Mouse (Mus musculus): ENCODE data around the gene Gm28038. TPM values are rescaled to one million over a fixed set of nuclear protein-coding genes. Genes with fewer than 3 reads are reported as not detected.

The Gm28038 gene
- total and polyA plus RNA-seq, 3 experiments, result 2.6 to 6.3 TPM; not detected in 1

DNA sequence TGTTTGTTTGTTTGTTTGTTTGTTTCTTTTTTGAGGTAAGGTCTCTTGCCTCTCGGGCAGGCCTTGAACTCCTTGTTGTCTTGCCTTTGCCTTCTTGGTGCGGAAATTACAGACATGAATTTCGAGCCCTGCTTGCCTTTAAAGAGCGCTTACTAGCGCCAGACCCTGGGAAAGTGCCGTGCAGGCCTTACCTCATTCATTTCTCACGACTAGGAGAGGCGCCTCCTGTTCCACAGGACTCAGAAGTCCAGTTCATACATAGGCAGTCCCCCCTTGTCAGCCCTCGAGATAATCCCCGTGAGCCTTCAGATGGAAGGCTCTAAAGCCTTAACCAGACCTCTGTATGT, 6.2 kb downstream of the Gm28038 start:
- intact Hi-C loops (cut with DNase I), result loop anchor here (5.0 kb wide), 2 partner anchors 115 to 155 kb away; partner anchors contain the start of genes Endog and Tbc1d13
- no peak for TF ChIP-seq EP300 (IDR thresholded peaks at IDR 0.05; ENCODE audit: insufficient read depth, low read depth, low read length)
- no peaks in the 10 kb centered on the region for H3K36me3 ChIP-seq (ENCODE audit: control insufficient read depth, insufficient read depth, low read length)
- peak overlapping the region; percentile 78 for H3K27ac ChIP-seq
- peaks cover 1% of the 10 kb centered on the region for H3K79me2 ChIP-seq (replicated peaks; ENCODE audit: control insufficient read depth, insufficient read depth, low read length)
- H3K4me1 ChIP-seq (ENCODE audit: control insufficient read depth, insufficient read depth, low read length), result peaks cover 2% of the 10 kb centered on the region; the same call in 1 of the 2 replicates
- H3K4me3 ChIP-seq, result peak overlapping the region; percentile 89
- no peaks in the 10 kb centered on the region for H3K27me3 ChIP-seq (ENCODE audit: control insufficient read depth, insufficient read depth, low read length)
- DNase-seq, result no peak
- no peak overlapping the region; the same call in 1 of the 2 replicates for H3K9ac ChIP-seq (ENCODE audit: low read depth, low read length)
- under 1% methylated on average over 10 of the region's 10 CpGs for WGBS

DNA sequence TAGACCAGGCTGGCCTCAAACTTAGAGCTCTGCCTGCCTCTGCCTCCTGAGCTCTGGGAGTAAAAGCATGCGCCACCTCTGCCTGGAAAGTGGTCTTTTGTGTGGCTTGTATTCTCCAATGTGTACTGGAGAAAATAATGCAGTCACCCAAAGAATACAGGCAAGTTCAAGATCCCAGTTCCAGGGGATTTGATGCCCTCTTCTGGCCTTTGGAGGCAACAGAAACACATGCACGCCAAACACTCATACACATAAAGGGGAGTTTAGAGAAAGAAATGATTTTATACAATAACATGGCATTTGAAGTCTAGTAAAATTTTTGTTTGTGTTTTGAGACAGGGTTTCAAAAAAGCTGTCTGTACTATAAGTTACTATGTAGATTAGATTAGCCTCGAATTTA, 18.7 kb downstream of the Gm28038 start:
- no peak for DNase-seq
- Histone ChIP-seq H3K4me1 (ENCODE audit: control insufficient read depth, insufficient read depth, low read length) (no peaks in the 10 kb centered on the region), H3K4me3 (no peak overlapping the region), H3K36me3 (ENCODE audit: control insufficient read depth, insufficient read depth, low read length) (no peaks in the 10 kb centered on the region), H3K27me3 (ENCODE audit: control insufficient read depth, insufficient read depth, low read length) (no peaks in the 10 kb centered on the region), H3K79me2 (replicated peaks; ENCODE audit: control insufficient read depth, insufficient read depth, low read length) (no peaks in the 10 kb centered on the region), H3K9ac (ENCODE audit: low read depth, low read length) (no peak overlapping the region), H3K27ac (no peak overlapping the region)
- WGBS, result 70% methylated on average over 3 of the region's 3 CpGs
- intact Hi-C loops (cut with DNase I), result no loop called here
- TF ChIP-seq CTCF (IDR thresholded peaks at IDR 0.05), result peak; percentile 64
- TF ChIP-seq POLR2A (IDR thresholded peaks at IDR 0.05; ENCODE audit: insufficient read depth, low read depth, low read length), result no peak

DNA sequence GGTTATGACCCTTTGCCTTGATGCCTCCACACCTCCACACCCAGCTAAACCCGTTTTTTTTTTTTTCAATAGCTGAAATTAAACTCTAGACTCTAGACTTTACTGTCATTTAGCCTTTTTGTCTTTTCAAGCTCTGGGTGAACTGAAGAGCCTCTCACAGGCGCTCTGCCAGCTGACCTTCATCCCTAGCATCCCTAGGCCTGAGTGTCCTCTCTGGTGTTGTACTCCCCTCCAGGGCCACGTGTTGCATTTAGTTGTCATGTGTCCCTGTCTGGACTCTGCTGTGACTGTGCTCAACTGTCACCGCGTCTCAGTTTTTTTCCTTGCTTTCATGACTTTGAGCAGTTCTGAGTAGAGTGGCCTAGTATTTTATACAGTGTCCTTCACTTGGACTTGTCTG, 19.1 kb downstream of the Gm28038 start:
- Histone ChIP-seq H3K9ac (ENCODE audit: low read depth, low read length) (no peak overlapping the region), H3K4me1 (ENCODE audit: control insufficient read depth, insufficient read depth, low read length) (no peaks in the 10 kb centered on the region), H3K36me3 (ENCODE audit: control insufficient read depth, insufficient read depth, low read length) (no peaks in the 10 kb centered on the region), H3K79me2 (replicated peaks; ENCODE audit: control insufficient read depth, insufficient read depth, low read length) (no peaks in the 10 kb centered on the region), H3K27ac (no peak overlapping the region), H3K27me3 (ENCODE audit: control insufficient read depth, insufficient read depth, low read length) (no peaks in the 10 kb centered on the region), H3K4me3 (no peak overlapping the region)
- intact Hi-C loops (cut with DNase I), result no loop called here
- TF ChIP-seq CTCF (IDR thresholded peaks at IDR 0.05) (no peak), EP300 (IDR thresholded peaks at IDR 0.05; ENCODE audit: insufficient read depth, low read depth, low read length) (no peak), POLR2A (IDR thresholded peaks at IDR 0.05; ENCODE audit: insufficient read depth, low read depth, low read length) (no peak)
- no peak for DNase-seq
- WGBS, result 88% methylated on average over 5 of the region's 5 CpGs

DNA sequence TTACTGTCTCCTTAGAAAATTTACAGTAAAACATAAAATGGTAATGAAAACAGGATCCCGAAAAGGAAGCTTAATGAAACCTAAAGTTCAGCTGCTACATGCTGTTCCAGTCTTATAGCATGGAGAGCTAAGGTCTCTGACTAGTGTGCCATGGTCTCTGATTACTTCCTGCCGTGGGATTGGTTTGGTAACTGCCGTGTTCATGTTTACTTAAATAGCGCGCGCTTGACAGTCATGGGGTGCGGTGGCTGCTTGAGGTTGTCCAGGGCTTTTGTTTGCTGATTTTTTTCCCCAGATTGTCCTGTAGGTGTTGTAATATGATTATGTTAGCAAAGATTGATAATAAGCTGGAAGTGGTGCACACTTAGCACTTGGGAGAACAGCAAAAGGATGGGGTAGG, 25.2 kb downstream of the Gm28038 start:
- Histone ChIP-seq H3K79me2 (replicated peaks; ENCODE audit: control insufficient read depth, insufficient read depth, low read length) (no peaks in the 10 kb centered on the region), H3K27me3 (ENCODE audit: control insufficient read depth, insufficient read depth, low read length) (no peaks in the 10 kb centered on the region), H3K9ac (ENCODE audit: low read depth, low read length) (no peak overlapping the region), H3K4me1 (ENCODE audit: control insufficient read depth, insufficient read depth, low read length) (no peaks in the 10 kb centered on the region), H3K36me3 (ENCODE audit: control insufficient read depth, insufficient read depth, low read length) (no peaks in the 10 kb centered on the region; the same call in 1 of the 2 replicates), H3K4me3 (no peak overlapping the region), H3K27ac (no peak overlapping the region)
- 93% methylated on average over 7 of the region's 7 CpGs for WGBS
- intact Hi-C loops (cut with DNase I), result no loop called here
- DNase-seq, result no peak
- TF ChIP-seq EP300 (IDR thresholded peaks at IDR 0.05; ENCODE audit: insufficient read depth, low read depth, low read length), result no peak
- TF ChIP-seq CTCF (IDR thresholded peaks at IDR 0.05), result no peak
- no peak for TF ChIP-seq POLR2A (IDR thresholded peaks at IDR 0.05; ENCODE audit: insufficient read depth, low read depth, low read length)

DNA sequence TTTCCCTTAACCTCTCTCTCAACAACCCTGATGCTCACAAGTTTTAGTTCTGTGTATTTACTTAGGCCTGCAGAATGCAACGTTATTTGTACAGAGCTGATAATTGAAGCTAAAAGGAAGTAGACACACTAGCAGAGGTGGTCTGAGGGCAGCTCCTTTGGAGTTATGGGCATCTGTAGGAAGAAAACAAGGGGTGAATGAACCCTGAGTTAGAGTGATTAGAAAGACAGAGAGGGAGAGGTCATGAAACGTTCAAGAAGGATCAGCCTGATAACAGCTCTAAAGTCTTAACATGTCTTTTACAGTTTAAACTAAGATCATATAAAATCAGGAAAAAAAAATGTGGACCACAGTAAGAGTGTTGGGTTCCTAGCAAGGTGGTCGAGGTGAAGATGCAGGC, 28.5 kb downstream of the Gm28038 start:
- no peak overlapping the region for H3K4me3 ChIP-seq
- 73% methylated on average over 3 of the region's 3 CpGs for WGBS
- intact Hi-C loops (cut with DNase I), result no loop called here
- no peaks in the 10 kb centered on the region for H3K79me2 ChIP-seq (replicated peaks; ENCODE audit: control insufficient read depth, insufficient read depth, low read length)
- no peaks in the 10 kb centered on the region; the same call in 1 of the 2 replicates for H3K36me3 ChIP-seq (ENCODE audit: control insufficient read depth, insufficient read depth, low read length)
- no peaks in the 10 kb centered on the region for H3K27me3 ChIP-seq (ENCODE audit: control insufficient read depth, insufficient read depth, low read length)
- no peak overlapping the region for H3K9ac ChIP-seq (ENCODE audit: low read depth, low read length)
- H3K4me1 ChIP-seq (ENCODE audit: control insufficient read depth, insufficient read depth, low read length), result no peaks in the 10 kb centered on the region
- TF ChIP-seq CTCF (IDR thresholded peaks at IDR 0.05) (no peak), POLR2A (IDR thresholded peaks at IDR 0.05; ENCODE audit: insufficient read depth, low read depth, low read length) (no peak), EP300 (IDR thresholded peaks at IDR 0.05; ENCODE audit: insufficient read depth, low read depth, low read length) (no peak)
- DNase-seq, result no peak
- no peak overlapping the region for H3K27ac ChIP-seq

DNA sequence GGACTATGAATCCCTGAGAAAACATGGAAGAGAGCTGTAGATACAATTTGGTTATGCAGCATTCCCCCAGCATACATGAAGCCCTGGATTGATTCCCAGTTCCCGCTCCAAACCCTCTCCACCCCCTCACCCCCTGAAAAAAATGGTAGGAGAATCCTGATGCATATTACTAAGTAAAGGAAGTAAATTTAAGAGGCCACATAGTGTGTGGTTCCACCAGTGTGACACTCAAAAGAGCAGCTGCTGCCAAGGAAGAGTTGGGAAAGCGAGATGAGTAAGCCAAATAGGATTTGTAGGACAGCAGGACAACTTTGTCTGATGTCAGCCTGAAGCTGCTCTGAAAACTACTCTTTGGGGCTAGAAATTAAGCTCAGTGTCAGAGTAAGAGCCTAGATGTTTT, 30.6 kb downstream of the Gm28038 start:
- intact Hi-C loops (cut with DNase I), result no loop called here
- Histone ChIP-seq H3K36me3 (ENCODE audit: control insufficient read depth, insufficient read depth, low read length) (no peaks in the 10 kb centered on the region), H3K79me2 (replicated peaks; ENCODE audit: control insufficient read depth, insufficient read depth, low read length) (no peaks in the 10 kb centered on the region), H3K27ac (no peak overlapping the region), H3K4me3 (no peak overlapping the region), H3K4me1 (ENCODE audit: control insufficient read depth, insufficient read depth, low read length) (no peaks in the 10 kb centered on the region), H3K9ac (ENCODE audit: low read depth, low read length) (no peak overlapping the region), H3K27me3 (ENCODE audit: control insufficient read depth, insufficient read depth, low read length) (no peaks in the 10 kb centered on the region)
- DNase-seq, result no peak
- WGBS, result 93% methylated on average over 2 of the region's 2 CpGs
- TF ChIP-seq EP300 (IDR thresholded peaks at IDR 0.05; ENCODE audit: insufficient read depth, low read depth, low read length), result no peak
- no peak for TF ChIP-seq CTCF (IDR thresholded peaks at IDR 0.05)
